8 mouse cellular contexts compared by ENCODE assay signal in the genomic region with DNA sequence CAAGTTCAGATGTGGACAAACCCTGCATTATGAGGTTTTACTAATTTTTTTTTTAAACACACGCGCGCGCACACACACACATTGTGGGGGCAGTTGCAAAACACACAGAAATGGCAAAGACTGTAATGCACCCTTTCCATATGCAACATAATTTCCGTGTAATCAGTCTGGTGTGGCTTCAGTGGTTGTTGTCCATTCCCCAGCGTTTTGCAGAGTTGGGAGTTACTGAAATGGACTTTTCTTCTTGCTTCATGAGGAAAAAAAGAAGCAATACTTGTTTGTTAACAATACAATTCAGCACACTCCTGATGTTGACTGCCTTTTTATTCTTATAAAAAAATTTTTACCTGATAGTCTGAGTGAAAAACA. TPM values are rescaled to one million over a fixed set of nuclear protein-coding genes. Genes with fewer than 3 reads are reported as not detected.
DNase-seq lines count a peak whose midpoint lies in the region; ATAC-seq lines count a peak whose summit lies in the region.

No protein-coding gene starts in this region.

- H3K4me1 ChIP-seq in kidney, embryonic 16.5 days (ENCODE audit: insufficient read depth, low read length), result peaks cover 22% of the 10 kb centered on the region
- peaks cover 6% of the 10 kb centered on the region for H3K4me1 ChIP-seq in embryonic facial prominence, embryonic 12.5 days
- H3K4me1 ChIP-seq in hindbrain, embryonic 16.5 days (ENCODE audit: control insufficient read depth, insufficient read depth, low read depth, low read length), result peaks cover 7% of the 10 kb centered on the region
- peaks cover 4% of the 10 kb centered on the region; the same call in 1 of the 2 replicates for H3K4me1 ChIP-seq in midbrain, embryonic 16.5 days (ENCODE audit: control insufficient read depth, insufficient read depth, low read length)

- no peak for DNase-seq in kidney, postnatal 25 days
- no peak for DNase-seq in urinary bladder, postnatal 4 days (ENCODE audit: low spot score in 2 of 2)
- no peak for DNase-seq in layer of hippocampus, postnatal 10 days (ENCODE audit: low spot score in 2 of 2)
- DNase-seq in right cerebral cortex, adult 18-20 months, result no peak

- no peak overlapping the region; the same call in 1 of the 2 replicates for H3K27ac ChIP-seq in kidney, embryonic 16.5 days (ENCODE audit: low read length)
- H3K27ac ChIP-seq in embryonic facial prominence, embryonic 12.5 days, result no peak overlapping the region
- H3K27ac ChIP-seq in hindbrain, embryonic 16.5 days (ENCODE audit: low read depth, low read length), result no peak overlapping the region
- H3K27ac ChIP-seq in midbrain, embryonic 16.5 days (ENCODE audit: low read length), result no peak overlapping the region

- WGBS in kidney, embryonic 16.5 days, result 40% methylated on average over 6 of the region's 6 CpGs
- WGBS in embryonic facial prominence, embryonic 12.5 days, result 46% methylated on average over 6 of the region's 6 CpGs
- WGBS in hindbrain, embryonic 16.5 days, result 44% methylated on average over 6 of the region's 6 CpGs
- 38% methylated on average over 6 of the region's 6 CpGs for WGBS in midbrain, embryonic 16.5 days

- no peaks in the 10 kb centered on the region for H3K9me3 ChIP-seq in kidney, embryonic 16.5 days (ENCODE audit: low read length)
- H3K9me3 ChIP-seq in embryonic facial prominence, embryonic 12.5 days, result no peaks in the 10 kb centered on the region
- no peaks in the 10 kb centered on the region for H3K9me3 ChIP-seq in hindbrain, embryonic 16.5 days (ENCODE audit: control insufficient read depth, low read length)
- H3K9me3 ChIP-seq in midbrain, embryonic 16.5 days (replicated peaks; ENCODE audit: control insufficient read depth, low read length, poor library complexity, severe bottlenecking), result no peaks in the 10 kb centered on the region

- no peak for ATAC-seq in kidney, embryonic 16.5 days (ENCODE audit: low FRiP score, low TSS enrichment)
- ATAC-seq in embryonic facial prominence, embryonic 12.5 days (ENCODE audit: insufficient number of reproducible peaks, insufficient read depth, low FRiP score, low TSS enrichment), result no peak
- no peak for ATAC-seq in hindbrain, embryonic 16.5 days
- ATAC-seq in midbrain, embryonic 16.5 days, result no peak

- peak overlapping the region; percentile 67 for H3K9ac ChIP-seq in kidney, embryonic 16.5 days (replicated peaks; ENCODE audit: low read length)
- H3K9ac ChIP-seq in embryonic facial prominence, embryonic 12.5 days, result no peak overlapping the region
- H3K9ac ChIP-seq in hindbrain, embryonic 16.5 days (ENCODE audit: low read depth, low read length), result peak overlapping the region; percentile 60; the same call in 1 of the 2 replicates
- no peak overlapping the region for H3K9ac ChIP-seq in midbrain, embryonic 16.5 days (ENCODE audit: low read depth, low read length)

- no peaks in the 10 kb centered on the region for H3K36me3 ChIP-seq in kidney, embryonic 16.5 days (ENCODE audit: insufficient read depth, low read length)
- no peaks in the 10 kb centered on the region for H3K36me3 ChIP-seq in embryonic facial prominence, embryonic 12.5 days
- H3K36me3 ChIP-seq in hindbrain, embryonic 16.5 days (ENCODE audit: control insufficient read depth, insufficient read depth, low read length), result no peaks in the 10 kb centered on the region
- H3K36me3 ChIP-seq in midbrain, embryonic 16.5 days (ENCODE audit: control insufficient read depth, insufficient read depth, low read length), result no peaks in the 10 kb centered on the region

- no peaks in the 10 kb centered on the region for H3K27me3 ChIP-seq in kidney, embryonic 16.5 days (ENCODE audit: insufficient read depth, low read length)
- H3K27me3 ChIP-seq in embryonic facial prominence, embryonic 12.5 days, result peaks cover 10% of the 10 kb centered on the region
- H3K27me3 ChIP-seq in hindbrain, embryonic 16.5 days (replicated peaks; ENCODE audit: control insufficient read depth, insufficient read depth, low read length), result no peaks in the 10 kb centered on the region
- peaks cover 4% of the 10 kb centered on the region; the same call in 1 of the 2 replicates for H3K27me3 ChIP-seq in midbrain, embryonic 16.5 days (ENCODE audit: control insufficient read depth, insufficient read depth, low read depth, low read length)

- H3K4me3 ChIP-seq in kidney, embryonic 16.5 days (ENCODE audit: low read length), result peak overlapping the region; percentile 58
- peak overlapping the region; percentile 41; the same call in 1 of the 2 replicates for H3K4me3 ChIP-seq in embryonic facial prominence, embryonic 12.5 days
- H3K4me3 ChIP-seq in hindbrain, embryonic 16.5 days (ENCODE audit: low read length), result peak overlapping the region; percentile 42
- peak overlapping the region; percentile 45 for H3K4me3 ChIP-seq in midbrain, embryonic 16.5 days (ENCODE audit: low read depth, low read length)

- peak overlapping the region; percentile 90 for H3K4me2 ChIP-seq in kidney, embryonic 16.5 days (replicated peaks; ENCODE audit: low read depth, low read length)
- H3K4me2 ChIP-seq in embryonic facial prominence, embryonic 12.5 days (replicated peaks), result peak overlapping the region; percentile 86
- peak overlapping the region; percentile 73 for H3K4me2 ChIP-seq in hindbrain, embryonic 16.5 days (ENCODE audit: low read length)
- H3K4me2 ChIP-seq in midbrain, embryonic 16.5 days (ENCODE audit: low read length), result peak overlapping the region; percentile 78

RNA-seq across cellular contexts. Expression of a gene that starts 1.4 kb away (rescaled TPM):
- 5.9 and 6.8 TPM in 2 replicates for polyA plus RNA-seq in kidney, embryonic 16.5 days (2015; fragmentation: Nextera tagmentation; extraction: Ambion mirVana)
- polyA plus RNA-seq in embryonic facial prominence, embryonic 12.5 days (2016; fragmentation: Nextera tagmentation; extraction: Ambion mirVana), result 0.33 TPM in 2 replicates
- 0.22 and 0.61 TPM in 2 replicates for polyA plus RNA-seq in hindbrain, embryonic 16.5 days (2015; fragmentation: Nextera tagmentation; extraction: Ambion mirVana)
- polyA plus RNA-seq in midbrain, embryonic 16.5 days (2015; fragmentation: Nextera tagmentation; extraction: Ambion mirVana), result 0.23 and 0.52 TPM in 2 replicates
- total RNA-seq in layer of hippocampus, postnatal 10 days (2021), result 1 to 10 TPM; 2.6 to 2.8 TPM

RNA-seq across cellular contexts. Expression of a gene that starts 30.1 kb away (rescaled TPM):
- 17.2 and 18.1 TPM in 2 replicates for polyA plus RNA-seq in kidney, embryonic 16.5 days (2015; fragmentation: Nextera tagmentation; extraction: Ambion mirVana)
- 20.7 and 22.8 TPM in 2 replicates for polyA plus RNA-seq in embryonic facial prominence, embryonic 12.5 days (2016; fragmentation: Nextera tagmentation; extraction: Ambion mirVana)
- 12.6 and 13.7 TPM in 2 replicates for polyA plus RNA-seq in hindbrain, embryonic 16.5 days (2015; fragmentation: Nextera tagmentation; extraction: Ambion mirVana)
- polyA plus RNA-seq in midbrain, embryonic 16.5 days (2015; fragmentation: Nextera tagmentation; extraction: Ambion mirVana), result 12.2 and 12.7 TPM in 2 replicates
- 10 to 100 TPM; 29.4 TPM for total RNA-seq in layer of hippocampus, postnatal 10 days (2021)

RNA-seq across cellular contexts. Expression of a gene that starts 30.2 kb away (rescaled TPM):
- 5.0 and 5.8 TPM in 2 replicates for polyA plus RNA-seq in kidney, embryonic 16.5 days (2015; fragmentation: Nextera tagmentation; extraction: Ambion mirVana)
- 6.6 and 8.1 TPM in 2 replicates for polyA plus RNA-seq in embryonic facial prominence, embryonic 12.5 days (2016; fragmentation: Nextera tagmentation; extraction: Ambion mirVana)
- polyA plus RNA-seq in hindbrain, embryonic 16.5 days (2015; fragmentation: Nextera tagmentation; extraction: Ambion mirVana), result 10.3 and 12.0 TPM in 2 replicates
- polyA plus RNA-seq in midbrain, embryonic 16.5 days (2015; fragmentation: Nextera tagmentation; extraction: Ambion mirVana), result 14.1 and 14.2 TPM in 2 replicates
- 10 to 100 TPM; 11.7 to 12.9 TPM for total RNA-seq in layer of hippocampus, postnatal 10 days (2021)

Comparison
In these comparisons a context has a peak if more than half of its experiments do, and no peak if none do; other contexts are left out.
1. H3K9ac ChIP-seq: peak in kidney, embryonic 16.5 days (single experiment) and hindbrain, embryonic 16.5 days (single experiment); none in embryonic facial prominence, embryonic 12.5 days (single experiment) and midbrain, embryonic 16.5 days (single experiment).
2. Peak in every context shown above with its lines, with median percentiles within 50 percentile points of each other: H3K4me2 ChIP-seq and H3K4me3 ChIP-seq.